Mouse (Mus musculus) heart, adult 2 months (tissue): Measurements from ENCODE around the gene Csmd2. TPM values are rescaled to one million over a fixed set of nuclear protein-coding genes. Genes with fewer than 3 reads are reported as not detected.

Experiments
- DNase-seq, 2 experiments: peaks; one replicate each; pipeline ENCODE4 v3.0.0; 2021
- H3K27ac ChIP-seq: fragments of 200-600 bp; 2 replicates; pipeline ENCODE4 v1.8.1; 2022
- H3K27me3 ChIP-seq: fragments of 200-500 bp; 2 replicates; pipeline ENCODE4 v1.6.1; 2012; ENCODE audit warnings: mild to moderate bottlenecking, low read length, inconsistent platforms, mixed read lengths; ENCODE audit not compliant: control insufficient read depth, insufficient read depth
- H3K36me3 ChIP-seq: fragments of 200-500 bp; 2 replicates; pipeline ENCODE4 v1.6.1; 2012; ENCODE audit warnings: low read length, inconsistent platforms; ENCODE audit not compliant: control insufficient read depth, insufficient read depth
- H3K4me1 ChIP-seq: fragments of 200-500 bp; 2 replicates; pipeline ENCODE4 v1.6.1; 2011; ENCODE audit warnings: low read length; ENCODE audit not compliant: control insufficient read depth, insufficient read depth
- H3K4me3 ChIP-seq: fragments of 200-600 bp; 2 replicates; pipeline ENCODE4 v1.8.1; 2022
- H3K79me2 ChIP-seq: fragments of 200-500 bp; replicated peaks from 2 replicates; pipeline ENCODE4 v1.6.1; 2012; ENCODE audit warnings: mild to moderate bottlenecking, inconsistent platforms, low read length, moderate library complexity, mixed read lengths; ENCODE audit not compliant: control insufficient read depth, insufficient read depth
- H3K9ac ChIP-seq: fragments of 200-500 bp; 2 replicates; pipeline ENCODE4 v1.6.1; 2012; ENCODE audit warnings: low read depth, mild to moderate bottlenecking, control low read depth, inconsistent platforms, low read length, mixed read lengths
- CTCF ChIP-seq: fragments of 200-600 bp; IDR thresholded peaks from 2 replicates; pipeline ENCODE4 v1.8.1; 2022; ENCODE audit warnings: antibody characterized with exemption, mild to moderate bottlenecking, moderate library complexity
- EP300 ChIP-seq: fragments of 200-500 bp; IDR thresholded peaks from 2 replicates; pipeline ENCODE4 v1.6.1; 2011; ENCODE audit warnings: low read depth, low read length, control low read depth; ENCODE audit not compliant: insufficient read depth
- POLR2A ChIP-seq: fragments of 200-500 bp; IDR thresholded peaks from 2 replicates; pipeline ENCODE4 v1.6.1; 2011; ENCODE audit warnings: mild to moderate bottlenecking, low read depth, low read length, control low read depth; ENCODE audit not compliant: insufficient read depth
- WGBS: fragments of 180-500 bp; shearing (Covaris S2); methylation state at CpG from one replicate; pipeline ENCODE4 v1.1.7; 2018; 5-methylcytosine and 5-hydroxymethylcytosine counted together
- intact Hi-C: fragments of 180-260 bp; cut with DNase I; formaldehyde crosslinking; loops from one replicate; pipeline ENCODE4 v1.15.1; 2025
- polyA plus RNA-seq: library from polyadenylated mRNA; depleted of rRNA; stranded (reverse); fragments of >200 nt; gene quantifications from 2 replicates; pipeline ENCODE4 v1.2.3, GENCODE M21; 2012
- total RNA-seq, 2 experiments: library from RNA; stranded (reverse); gene quantifications; 2 replicates each; pipeline ENCODE4 v1.2.3; 2021

Gene Csmd2
- total and polyA plus RNA-seq, 3 experiments, result not detected

- no peak overlapping the region for H3K9ac ChIP-seq
- H3K27me3 ChIP-seq, result peaks cover 18% of the 10 kb centered on the region
- no peak overlapping the region for H3K4me3 ChIP-seq
- no peak for DNase-seq
- H3K79me2 ChIP-seq, result no peaks in the 10 kb centered on the region
- no peaks in the 10 kb centered on the region for H3K4me1 ChIP-seq
- WGBS, result 11% methylated on average over 10 of the region's 10 CpGs
- no peaks in the 10 kb centered on the region for H3K36me3 ChIP-seq
- intact Hi-C loops, result no loop called here
- H3K27ac ChIP-seq, result no peak overlapping the region
- no peak for TF ChIP-seq EP300
- TF ChIP-seq POLR2A, result no peak
- no peak for TF ChIP-seq CTCF
These were observed 387 bp upstream of the Csmd2 start for GRCm38 (mm10) chr4:127987270-127987669.

- Histone ChIP-seq H3K4me1 (no peaks in the 10 kb centered on the region), H3K4me3 (no peak overlapping the region), H3K9ac (no peak overlapping the region), H3K27ac (no peak overlapping the region), H3K79me2 (no peaks in the 10 kb centered on the region), H3K27me3 (peaks cover 18% of the 10 kb centered on the region), H3K36me3 (no peaks in the 10 kb centered on the region)
- no peak for DNase-seq
- intact Hi-C loops, result no loop called here
- no peak for TF ChIP-seq POLR2A
- TF ChIP-seq EP300, result no peak
- TF ChIP-seq CTCF, result no peak
- WGBS, result 2% methylated on average over 38 of the region's 39 CpGs
These were observed 996 bp downstream of the Csmd2 start for GRCm38 (mm10) chr4:127988526-127989180.

- H3K4me3 ChIP-seq, result no peak overlapping the region
- H3K27ac ChIP-seq, result no peak overlapping the region
- no peak overlapping the region for H3K9ac ChIP-seq
- H3K4me1 ChIP-seq, result no peaks in the 10 kb centered on the region
- H3K79me2 ChIP-seq, result no peaks in the 10 kb centered on the region
- peak; percentile 36 for TF ChIP-seq CTCF
- no peak for TF ChIP-seq POLR2A
- 9% methylated on average over 18 of the region's 18 CpGs for WGBS
- H3K36me3 ChIP-seq, result no peaks in the 10 kb centered on the region
- peaks cover 18% of the 10 kb centered on the region for H3K27me3 ChIP-seq
- no peak for DNase-seq
- intact Hi-C loops, result no loop called here
These were observed 1.8 kb downstream of the Csmd2 start for GRCm38 (mm10) chr4:127989347-127989995.

GRCm38 (mm10) chr4:127999281-127999680 is 11.6 kb downstream of the Csmd2 start:
- no peak for TF ChIP-seq EP300
- TF ChIP-seq CTCF, result no peak
- TF ChIP-seq POLR2A, result no peak

GRCm38 (mm10) chr4:128002638-128003101 is 15.0 kb downstream of the Csmd2 start:
- Histone ChIP-seq H3K4me1 (peaks cover 1% of the 10 kb centered on the region; the same call in 1 of the 2 replicates), H3K27ac (no peak overlapping the region), H3K9ac (no peak overlapping the region), H3K79me2 (no peaks in the 10 kb centered on the region), H3K36me3 (no peaks in the 10 kb centered on the region), H3K4me3 (no peak overlapping the region), H3K27me3 (no peaks in the 10 kb centered on the region)
- no peak for DNase-seq
- TF ChIP-seq EP300 (no peak), POLR2A (no peak), CTCF (no peak)
- intact Hi-C loops, result no loop called here
- WGBS, result 36% methylated on average over 4 of the region's 4 CpGs

More at GRCm38 (mm10) chr4:127999281-127999680, 11.6 kb downstream of the Csmd2 start:
- H3K79me2 ChIP-seq, result no peaks in the 10 kb centered on the region
- 72% methylated on average over 3 of the region's 3 CpGs for WGBS
- DNase-seq, result no peak
- H3K9ac ChIP-seq, result no peak overlapping the region
- no peak overlapping the region for H3K4me3 ChIP-seq
- peaks cover 1% of the 10 kb centered on the region; the same call in 1 of the 2 replicates for H3K4me1 ChIP-seq
- no peak overlapping the region for H3K27ac ChIP-seq
- no peaks in the 10 kb centered on the region for H3K27me3 ChIP-seq
- no peaks in the 10 kb centered on the region for H3K36me3 ChIP-seq
- intact Hi-C loops, result no loop called here
